Mouse (Mus musculus) bone marrow macrophage, adult 2 months (primary cell): ENCODE measurements around the gene Tpd52l2.

Experiments
- CTCF ChIP-seq: IDR thresholded peaks from 2 replicates; pipeline ENCODE4 v1.5.1; 2012; ENCODE audit warnings: low read depth, mild to moderate bottlenecking, low read length, moderate library complexity
- POLR2A ChIP-seq: IDR thresholded peaks from 2 replicates; pipeline ENCODE4 v1.6.1; 2012; ENCODE audit warnings: mild to moderate bottlenecking, low read depth, low read length, borderline replicate concordance

- TF ChIP-seq CTCF: no peak
- TF ChIP-seq POLR2A: no peak
Observed at GRCm38 (mm10) chr2:181494266-181494945, 2.5 kb upstream of the Tpd52l2 start.
